Mouse (Mus musculus): ENCODE results near the gene Asb7.

Asb7 gene

DNA sequence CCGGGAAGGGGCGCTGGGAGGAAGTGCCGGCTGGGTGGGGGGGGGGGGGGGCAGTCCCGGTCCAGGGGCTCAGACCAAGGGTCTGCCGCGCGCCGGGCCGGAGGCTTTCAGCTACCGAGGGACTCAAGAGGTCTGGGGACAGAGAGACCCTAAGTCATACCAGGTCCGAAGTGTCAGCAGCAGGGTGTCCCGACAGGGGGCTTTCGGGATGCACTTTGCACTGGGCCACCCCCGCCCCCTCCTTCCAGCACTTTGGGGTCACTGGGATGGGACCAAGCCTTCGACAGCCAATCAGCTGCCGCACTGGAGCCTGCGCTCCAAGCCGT is at the start of gene Asb7:
TSS of gene Asb7 (minus strand) at position 303 of the 326 bp plus-strand sequence.
- DNase-seq (ENCODE audit: low spot score) = no peak

DNA sequence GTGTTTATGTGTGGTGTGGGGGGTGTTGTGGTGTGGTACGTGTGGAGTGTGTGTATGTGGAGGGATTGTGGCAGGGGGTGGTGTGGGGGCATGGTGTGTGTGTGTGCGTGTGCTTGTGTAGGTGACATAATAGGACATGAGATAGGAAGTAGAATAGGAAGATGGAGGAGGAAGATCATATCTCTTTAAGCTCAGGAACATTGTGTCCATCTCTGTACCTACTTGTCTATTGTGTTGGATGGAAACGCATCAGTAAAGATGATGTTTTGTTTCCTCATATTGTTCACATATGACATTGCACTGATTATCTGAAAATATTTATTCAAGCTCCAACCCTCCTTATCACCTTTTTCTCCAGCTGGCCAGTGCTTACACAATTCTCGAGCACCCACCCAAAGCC is 48.0 kb upstream of the Asb7 start:
- DNase-seq (ENCODE audit: low spot score) = no peak

DNA sequence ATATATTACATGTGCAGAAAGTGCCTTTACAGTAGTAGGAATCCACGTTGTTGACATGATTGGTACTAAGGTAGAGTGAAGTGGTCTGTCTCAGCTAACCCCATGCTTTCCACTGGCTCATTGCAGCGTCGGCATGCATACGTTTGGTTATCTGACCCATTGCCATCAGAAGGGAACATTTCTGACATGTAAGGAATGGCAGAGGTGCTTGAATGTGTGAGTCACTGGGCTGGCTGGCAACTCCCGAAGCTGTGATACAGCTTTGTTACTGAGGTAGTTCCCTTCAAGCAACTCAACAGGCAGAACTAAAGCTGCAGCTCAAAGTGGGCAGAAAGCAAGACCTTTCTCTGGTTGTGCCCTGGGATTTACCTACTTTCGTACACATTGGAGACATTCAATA is 45.6 kb upstream of the Asb7 start:
- DNase-seq (ENCODE audit: low spot score) = no peak

DNA sequence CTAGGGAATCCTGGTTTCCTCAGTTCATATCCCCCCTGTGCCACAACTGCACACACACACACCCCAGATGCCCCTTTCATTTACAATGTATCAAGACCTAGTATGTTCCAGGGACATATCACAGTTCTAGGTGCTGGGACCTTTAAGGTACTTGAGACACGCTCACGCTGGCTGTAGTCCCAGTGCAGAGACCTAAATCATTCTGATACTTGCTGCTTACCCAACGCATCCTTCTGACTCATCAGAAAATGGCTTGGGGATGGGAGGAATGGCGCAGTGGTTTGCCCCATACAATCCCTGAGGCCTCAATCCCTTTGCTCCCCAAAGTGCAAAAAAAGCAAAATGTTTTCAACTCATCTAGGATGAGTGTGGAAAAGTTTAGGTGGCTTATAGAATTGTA is 45.1 kb upstream of the Asb7 start:
- no peak for DNase-seq (ENCODE audit: low spot score)

DNA sequence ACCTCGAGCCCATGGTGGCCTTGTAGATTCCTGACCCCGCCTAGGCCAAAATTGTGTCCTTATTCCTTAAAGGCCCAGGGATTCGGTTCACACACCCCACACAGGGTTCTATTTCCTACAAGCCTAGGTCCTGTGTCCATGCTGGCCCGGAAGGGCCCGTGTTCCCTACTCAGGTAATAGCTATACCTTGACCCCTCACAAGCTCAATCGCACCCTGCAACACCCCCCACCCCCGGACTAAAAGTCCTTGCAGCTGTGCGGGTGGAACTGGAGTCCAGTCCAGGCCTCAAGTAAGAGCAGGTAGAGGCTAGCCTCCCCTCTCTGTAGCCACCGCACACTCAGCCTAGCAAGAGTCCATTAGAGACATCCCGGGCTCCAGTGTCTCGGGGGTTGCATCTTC is 44.5 kb upstream of the Asb7 start:
- DNase-seq (ENCODE audit: low spot score) = no peak

DNA sequence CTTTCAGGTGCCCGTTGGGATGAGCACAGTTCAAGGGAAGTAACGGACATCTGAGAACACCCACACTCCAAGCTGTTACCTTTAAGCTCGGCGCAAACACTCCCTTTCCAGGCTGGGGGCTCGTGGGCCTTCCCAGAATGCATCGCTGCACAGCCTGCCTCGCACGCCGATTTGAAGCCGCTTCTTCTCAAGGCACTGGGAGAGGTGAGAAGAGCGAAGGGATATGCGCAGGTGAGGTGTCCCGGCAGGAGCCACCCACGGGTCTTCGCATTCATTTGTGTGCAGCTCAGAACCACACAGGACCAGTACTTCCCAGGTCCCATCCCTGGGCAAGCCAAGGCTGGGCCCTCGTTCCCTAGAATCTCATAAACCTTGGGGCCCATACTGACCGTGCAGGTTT is 44.0 kb upstream of the Asb7 start:
- DNase-seq (ENCODE audit: low spot score) = no peak

DNA sequence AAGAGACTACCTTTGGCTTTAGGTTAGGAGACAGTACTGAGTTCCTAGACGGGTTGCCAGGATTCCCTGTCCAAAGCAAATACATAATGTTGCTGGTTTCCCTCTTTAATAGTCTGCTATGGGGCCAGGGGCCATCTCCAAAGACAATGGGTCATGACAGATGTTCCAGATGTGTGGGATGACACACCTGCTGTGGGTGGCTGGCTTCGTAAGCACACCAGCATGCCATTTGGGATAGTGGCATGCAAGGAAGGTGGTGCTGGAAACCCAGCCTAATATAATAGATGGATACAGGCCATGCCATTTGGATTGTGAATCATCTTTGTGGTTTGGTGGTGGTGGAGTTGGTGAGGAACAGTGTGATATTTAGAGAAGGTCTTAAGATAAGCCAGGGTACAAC is 39.8 kb upstream of the Asb7 start:
- DNase-seq (ENCODE audit: low spot score) = no peak

DNA sequence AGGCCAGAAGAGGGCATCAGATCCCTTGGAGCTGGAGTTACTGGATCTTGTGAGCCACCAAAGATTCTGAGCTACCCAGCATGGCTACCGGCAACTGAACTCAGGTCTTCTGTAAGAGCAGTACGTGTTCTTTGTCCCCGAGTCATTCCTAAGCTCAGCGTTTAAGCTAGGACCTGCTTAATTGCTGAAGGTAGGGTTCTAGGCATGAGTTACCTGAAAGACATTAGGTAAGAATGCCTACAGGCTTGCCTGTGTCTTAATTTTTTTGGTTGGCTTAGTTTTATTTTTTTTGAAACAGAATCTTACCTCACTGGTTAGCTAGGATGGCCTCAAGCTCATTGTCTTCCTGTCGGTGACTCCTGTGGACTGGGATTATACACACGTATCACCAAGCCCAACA is 38.7 kb upstream of the Asb7 start:
- DNase-seq (ENCODE audit: low spot score) = no peak

DNA sequence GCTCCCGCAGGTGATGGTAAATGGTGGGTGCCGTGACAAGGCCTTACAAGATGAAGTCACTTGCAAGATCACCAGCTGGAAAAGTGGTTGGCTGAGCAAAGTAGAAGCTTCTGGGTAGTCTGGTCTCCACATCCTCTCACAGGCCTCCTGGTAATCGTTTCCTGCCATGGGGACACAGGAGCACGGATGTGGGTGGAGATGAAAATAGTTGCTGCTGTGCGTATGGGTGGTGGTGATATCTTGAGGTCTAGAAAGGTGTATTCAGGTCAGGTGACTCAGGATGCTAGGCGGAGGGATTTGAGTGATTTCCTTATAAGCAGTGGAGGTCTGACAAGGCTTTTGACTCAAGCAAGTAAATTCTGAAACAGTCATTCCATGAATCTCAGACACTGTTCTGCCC is 35.6 kb upstream of the Asb7 start:
- no peak for DNase-seq (ENCODE audit: low spot score)

DNA sequence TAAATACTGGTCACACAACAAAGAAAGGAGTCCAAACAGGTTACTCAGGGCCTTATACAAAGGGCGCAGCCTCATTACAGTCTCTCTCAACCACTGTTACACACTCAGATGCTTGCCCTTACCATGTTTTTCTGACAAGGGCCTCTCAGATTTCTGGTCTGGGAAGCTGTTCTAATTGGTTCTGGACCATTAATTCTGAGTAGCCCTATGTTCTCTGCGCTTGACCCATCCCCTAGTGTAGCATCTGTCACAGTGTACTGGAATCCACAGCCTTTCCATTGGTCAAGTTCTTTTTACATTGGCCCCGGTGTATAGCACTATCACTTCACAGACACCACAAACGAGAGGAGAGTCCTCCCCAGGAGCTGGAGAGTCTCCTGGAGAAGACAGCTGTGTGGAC is 35.1 kb upstream of the Asb7 start:
- DNase-seq (ENCODE audit: low spot score) = no peak

DNA sequence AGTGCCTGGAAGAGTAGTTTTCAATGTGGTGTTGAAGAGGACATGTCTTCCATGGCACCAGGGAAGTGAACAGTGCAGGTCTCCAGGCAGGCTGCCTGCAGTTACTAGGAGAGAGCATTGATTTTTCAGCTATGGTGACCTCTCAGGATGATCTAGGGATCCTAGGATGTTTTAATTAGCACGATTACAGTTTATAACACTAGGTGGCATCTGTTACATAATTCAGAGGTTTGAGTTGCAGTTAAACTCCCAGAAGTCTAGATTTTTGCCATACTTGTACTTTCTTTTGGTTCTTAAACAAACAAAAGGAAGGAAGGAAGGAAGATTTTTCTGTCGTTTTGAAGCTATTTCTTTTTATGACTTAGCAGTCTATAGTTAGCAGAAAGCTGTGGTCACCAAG is 21.8 kb upstream of the Asb7 start:
- DNase-seq (ENCODE audit: low spot score) = no peak

DNA sequence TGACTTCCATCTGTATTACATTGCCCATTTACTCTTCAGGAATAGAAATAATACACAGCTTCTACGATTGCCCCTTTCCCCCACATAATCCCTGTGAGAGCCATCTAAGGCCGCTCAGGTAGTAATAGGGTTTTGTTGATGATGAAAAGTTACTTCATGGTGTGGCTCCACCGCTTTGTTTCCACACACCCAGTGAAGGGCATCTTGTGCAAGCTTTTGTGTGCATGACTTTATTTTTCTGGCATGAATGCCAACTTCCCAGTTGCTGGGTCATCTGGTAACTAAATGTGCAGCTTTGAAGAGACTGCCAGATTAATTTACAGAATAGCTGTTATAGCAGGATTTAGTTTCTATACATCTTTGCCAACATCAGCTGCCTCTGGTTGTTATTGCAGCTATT is 15.2 kb upstream of the Asb7 start:
- DNase-seq (ENCODE audit: low spot score) = no peak

DNA sequence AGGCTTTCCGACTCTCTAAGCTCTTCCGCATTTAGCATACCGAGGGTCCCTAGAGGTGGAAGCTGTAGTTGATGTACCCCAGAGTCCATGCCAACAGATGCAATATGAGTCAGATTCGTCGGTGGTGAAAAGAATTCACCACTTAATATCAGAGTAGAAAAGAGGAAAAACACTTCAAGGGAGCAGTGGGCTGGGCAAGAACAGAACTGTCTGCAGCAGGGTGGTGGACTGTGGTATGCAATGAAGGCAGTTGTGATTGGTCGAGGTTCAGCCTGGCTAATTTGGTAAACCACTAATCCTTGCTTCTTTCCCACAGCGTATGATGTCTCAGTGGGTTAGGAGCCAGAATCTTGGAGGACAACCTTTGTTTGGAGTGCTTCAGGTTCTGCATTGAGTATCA is 13.3 kb upstream of the Asb7 start:
- no peak for DNase-seq (ENCODE audit: low spot score)

DNA sequence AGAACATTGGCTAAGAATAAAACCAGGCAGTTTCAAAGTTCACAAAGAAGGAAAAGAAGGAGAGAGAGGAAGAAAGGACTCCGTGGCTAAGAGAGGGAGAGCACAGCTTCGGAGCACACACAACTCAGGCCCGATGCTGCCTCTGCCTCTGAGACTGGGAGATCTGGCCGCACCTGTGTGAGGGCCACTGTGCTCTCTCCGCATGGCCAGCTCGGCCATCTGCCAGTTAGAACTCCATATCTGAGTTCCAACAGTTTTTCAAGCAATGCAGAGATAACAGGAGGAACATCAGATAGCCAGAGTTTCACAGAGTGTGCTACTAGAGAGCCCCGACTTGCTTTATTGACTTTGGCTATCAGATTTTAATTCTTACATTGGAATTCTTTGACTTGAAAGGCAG is 5.1 kb upstream of the Asb7 start:
- no peak for DNase-seq (ENCODE audit: low spot score)

DNA sequence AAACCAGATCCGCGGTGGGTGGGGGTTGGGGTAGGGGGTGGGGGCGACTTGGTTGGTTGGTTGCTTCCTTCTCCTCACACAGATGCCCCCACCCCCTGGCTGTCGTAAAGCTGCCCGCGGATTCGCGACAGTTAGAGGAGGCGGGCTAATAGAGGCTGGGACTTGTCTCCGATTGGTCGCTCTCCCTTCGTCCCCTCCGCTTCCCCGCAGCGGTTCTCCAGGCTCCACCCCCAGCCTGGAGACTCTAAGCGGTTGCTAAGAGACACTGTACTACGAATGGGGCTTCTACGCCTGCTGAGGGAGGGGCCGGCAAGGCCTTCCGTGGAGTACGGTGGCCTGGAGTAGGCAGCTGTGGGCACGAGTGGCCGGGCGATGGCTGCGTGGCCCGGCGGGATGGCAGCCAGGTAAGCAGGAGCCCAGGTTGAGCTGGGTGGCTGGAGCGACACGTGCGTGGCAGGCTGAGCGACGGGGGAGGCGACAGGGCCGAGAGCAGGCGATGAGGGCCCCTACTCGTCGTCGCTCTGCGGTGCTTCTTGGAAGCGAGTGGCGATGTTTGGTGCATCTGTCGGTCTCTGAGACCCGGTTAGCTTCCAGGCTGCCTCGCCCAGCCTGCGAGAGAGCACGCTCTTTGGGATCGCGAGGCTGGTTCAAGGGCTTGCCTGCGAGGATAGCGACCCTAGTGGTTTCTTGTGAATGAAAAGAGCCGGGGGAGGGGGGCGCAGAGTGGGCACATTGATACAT is 394 bp upstream of the Asb7 start, which contains the start of gene Lins1:
TSS of gene Lins1 (plus strand) at position 270 of the 741 bp plus-strand sequence.
- peak; percentile 90 for DNase-seq (ENCODE audit: low spot score)

DNA sequence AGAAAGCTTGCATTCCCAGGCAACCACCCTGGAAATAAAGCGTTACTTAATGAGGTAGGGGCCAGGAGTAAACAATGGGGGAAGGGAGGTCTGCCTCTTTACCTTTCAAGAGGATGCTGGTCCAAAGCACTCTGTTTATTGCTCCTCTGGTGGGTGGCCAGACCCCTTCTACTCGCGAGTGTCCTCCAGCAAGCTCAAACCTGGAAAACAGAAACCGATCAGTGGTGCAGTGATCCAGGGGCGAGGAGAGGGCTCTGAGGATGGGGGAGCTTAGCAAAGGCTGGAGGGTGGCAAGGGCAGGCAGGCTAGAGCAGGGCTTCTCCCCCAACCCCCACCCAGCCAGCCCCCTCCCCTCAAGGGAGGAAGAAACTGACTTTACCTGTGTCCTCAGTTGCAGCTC is 675 bp downstream of the Asb7 start:
- no peak for DNase-seq (ENCODE audit: low spot score)

DNA sequence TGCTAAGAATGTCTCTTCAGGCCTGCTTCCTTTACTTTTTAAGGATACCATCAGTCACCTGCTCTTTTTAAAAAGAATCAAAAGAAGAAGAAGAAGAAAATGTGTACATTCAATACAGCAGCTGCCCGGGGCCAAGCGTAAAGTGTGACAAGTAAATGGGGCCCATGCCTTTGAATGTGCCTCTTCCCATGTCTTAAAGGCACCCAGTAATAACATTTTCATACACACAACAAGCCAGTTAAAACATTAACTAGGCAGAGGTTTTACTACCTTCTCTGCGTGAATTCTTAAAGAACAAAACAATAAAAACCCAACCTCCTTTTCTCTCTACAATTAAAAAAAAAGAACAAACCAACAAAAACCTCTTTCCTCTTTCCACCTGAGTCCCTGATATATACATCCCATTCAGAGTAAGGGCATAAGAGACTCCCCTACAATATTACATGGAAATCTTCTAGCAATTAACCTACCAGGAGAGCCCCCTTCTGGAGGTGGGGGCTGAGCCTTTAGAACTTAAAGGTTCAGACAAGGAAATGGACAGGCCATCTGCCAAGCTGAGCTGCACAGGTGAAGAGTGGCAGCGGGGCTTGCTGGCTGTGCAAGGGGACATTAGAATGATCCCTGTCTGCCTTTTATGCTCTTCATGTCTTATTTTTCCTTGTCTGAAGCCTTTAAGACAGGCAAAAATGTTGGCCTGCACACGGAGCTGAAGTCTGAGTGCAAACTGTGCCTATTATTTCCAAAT is 7.1 kb downstream of the Asb7 start:
- DNase-seq (ENCODE audit: low spot score) = no peak

DNA sequence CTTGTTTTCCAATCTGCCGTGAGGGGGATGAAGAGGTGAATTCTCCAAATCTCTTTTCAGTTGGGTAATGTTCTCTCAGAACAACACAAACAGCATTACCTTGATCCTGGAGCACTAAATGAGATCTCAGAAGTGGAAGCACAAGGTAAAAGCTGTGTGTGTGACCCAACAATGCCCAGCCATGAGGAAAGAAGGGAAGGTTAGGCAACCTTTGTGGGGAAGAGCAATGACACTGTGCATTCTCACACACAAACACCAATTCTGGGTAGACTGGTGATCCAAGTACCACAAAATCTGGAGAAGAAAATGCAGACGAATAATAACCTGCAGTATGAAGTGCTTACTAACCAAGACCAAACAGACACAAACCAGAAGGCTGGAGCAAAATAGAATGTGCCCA is 13.6 kb downstream of the Asb7 start:
- DNase-seq (ENCODE audit: low spot score) = no peak

DNA sequence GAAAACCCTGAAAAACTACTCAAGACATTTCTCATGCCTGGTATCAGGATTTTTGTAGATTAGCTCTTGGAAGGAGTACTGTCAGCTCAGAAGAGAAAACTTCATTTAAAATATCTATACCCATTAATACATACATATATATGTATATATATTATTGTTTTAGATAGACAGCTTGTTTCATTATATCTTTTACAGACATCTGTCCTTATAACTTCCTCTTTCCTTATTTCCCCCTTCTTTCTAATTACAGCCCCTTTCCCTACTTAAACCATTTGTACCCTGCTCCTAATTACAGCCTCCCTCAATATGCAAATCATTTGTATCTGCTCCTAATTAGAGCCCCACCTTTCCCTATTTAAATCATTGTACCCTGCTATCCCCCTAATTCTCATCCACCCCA is 22.3 kb downstream of the Asb7 start:
- no peak for DNase-seq (ENCODE audit: low spot score)

DNA sequence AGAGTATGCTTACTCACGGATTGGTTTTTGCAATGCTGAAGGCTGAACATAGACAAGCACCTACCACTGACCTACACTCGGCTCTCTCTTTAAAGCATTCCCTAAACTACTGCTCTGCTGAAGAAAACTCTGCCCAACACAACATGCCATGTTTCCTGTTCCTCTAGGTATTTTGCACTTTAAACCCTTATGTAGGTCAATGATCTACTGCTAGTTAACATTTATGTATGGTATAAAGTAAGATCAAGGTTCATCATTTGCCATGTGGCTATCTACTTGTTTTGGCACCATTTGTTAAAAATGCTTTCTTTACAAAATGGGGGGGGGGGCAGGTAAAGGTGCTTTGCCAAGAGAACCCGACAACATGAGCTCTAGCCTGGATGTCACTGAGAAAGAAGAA is 25.8 kb downstream of the Asb7 start:
- no peak for DNase-seq (ENCODE audit: low spot score)

DNA sequence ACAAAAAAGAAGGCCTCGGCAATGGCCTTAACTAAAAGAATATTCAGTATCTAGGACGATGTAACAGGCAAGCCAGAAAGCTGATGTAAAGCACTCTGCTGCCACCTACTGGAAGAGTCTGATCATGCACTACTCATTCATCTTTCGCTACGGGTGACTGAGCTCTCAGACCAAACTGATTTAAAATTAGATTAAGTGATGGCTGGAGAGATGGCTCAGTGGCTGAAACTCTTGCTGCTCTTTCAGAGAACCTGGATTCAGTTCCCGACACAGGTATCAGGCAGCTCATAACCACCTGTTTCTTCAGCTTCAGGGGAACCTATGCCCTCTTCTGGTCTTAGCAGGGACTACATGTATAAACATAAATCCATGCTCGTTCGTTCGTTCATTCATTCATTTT is 27.8 kb downstream of the Asb7 start:
- DNase-seq (ENCODE audit: low spot score) = peak; percentile 71

DNA sequence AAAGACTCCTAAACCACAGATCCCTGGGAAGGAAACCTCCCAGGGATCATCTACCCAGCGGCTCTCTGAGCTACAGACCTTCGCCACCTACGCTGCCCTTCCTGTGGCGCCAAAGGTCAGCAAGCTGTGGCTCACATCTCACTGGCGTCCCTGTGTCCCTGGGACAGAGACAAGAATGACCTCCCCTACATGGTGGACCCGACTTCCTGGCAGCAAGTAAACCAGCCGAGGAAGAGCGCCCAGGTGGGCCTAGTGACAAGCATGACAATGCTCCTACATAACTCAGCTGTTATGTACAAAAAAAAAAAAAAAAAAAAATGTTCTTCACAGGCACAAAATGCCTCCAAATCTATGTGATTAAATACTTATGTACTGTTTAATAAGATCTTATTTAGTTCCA is 28.4 kb downstream of the Asb7 start:
- no peak for DNase-seq (ENCODE audit: low spot score)

DNA sequence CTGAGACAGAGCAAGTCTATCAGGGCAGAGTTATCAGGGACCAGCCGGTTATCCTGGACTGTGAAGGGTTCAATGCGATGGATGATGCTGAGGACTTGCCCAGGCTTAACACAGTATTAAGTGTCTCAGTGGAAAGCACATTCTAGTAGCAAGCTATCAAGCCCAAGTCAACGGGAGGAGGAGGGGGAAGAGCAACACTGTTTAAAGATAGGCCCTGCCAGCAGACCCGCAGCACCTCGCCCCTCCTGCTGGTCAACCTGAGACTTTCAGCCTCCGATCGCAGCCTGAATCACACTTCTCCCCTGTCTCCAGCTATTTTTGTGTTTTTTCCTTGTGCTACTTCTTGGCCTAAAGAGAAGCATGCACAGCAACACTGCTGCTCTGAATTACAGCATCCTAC is 29.1 kb downstream of the Asb7 start:
- DNase-seq (ENCODE audit: low spot score) = no peak

DNA sequence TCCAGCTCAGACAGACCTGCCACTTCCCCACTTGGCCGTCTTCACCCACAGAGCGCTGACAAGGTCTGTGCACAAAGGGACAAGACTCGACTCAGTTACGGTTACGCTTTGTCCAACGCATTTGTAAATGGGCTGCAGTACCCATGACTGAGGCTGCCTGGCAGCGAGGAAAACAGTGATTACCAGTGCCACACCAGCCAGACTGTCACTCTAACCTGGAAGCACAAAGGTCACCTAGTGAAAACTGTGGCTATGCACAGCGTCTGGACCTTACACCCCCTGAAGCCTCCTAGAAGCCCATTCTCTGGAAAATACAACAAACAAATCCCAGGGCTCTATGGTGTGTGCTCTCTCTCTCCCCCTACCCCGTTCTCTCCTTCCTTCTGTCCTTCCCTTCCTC is 33.9 kb downstream of the Asb7 start:
- DNase-seq (ENCODE audit: low spot score) = no peak
